ENCODE assay signal across 8 mouse cellular contexts in the genomic region with DNA sequence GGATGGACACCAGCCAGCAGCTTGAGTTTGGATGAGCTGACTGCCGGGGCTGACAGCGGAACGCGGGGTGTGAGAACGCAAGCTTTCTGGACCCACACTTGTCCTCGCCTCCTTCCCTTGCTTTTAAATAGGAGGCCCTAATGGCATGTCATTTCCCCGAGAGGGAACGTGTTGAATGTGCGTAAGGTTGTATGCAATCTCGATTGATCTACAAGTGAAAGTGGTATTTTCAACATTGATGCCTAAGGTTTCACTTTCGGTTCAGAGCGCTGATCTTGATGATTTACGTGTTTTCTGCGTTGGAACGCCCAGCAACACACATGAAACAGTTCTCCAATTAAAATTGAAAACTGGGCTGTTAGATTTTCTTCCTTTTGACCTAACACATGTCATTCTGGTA. TPM values are rescaled to one million over a fixed set of nuclear protein-coding genes. Genes with fewer than 3 reads are reported as not detected.
DNase-seq lines count a peak whose midpoint lies in the region; ATAC-seq lines count a peak whose summit lies in the region.

No protein-coding gene starts in this region.

- peaks cover 18% of the 10 kb centered on the region for H3K36me3 ChIP-seq in heart, embryonic 10.5 days
- H3K36me3 ChIP-seq in embryonic facial prominence, embryonic 12.5 days: peaks cover 17% of the 10 kb centered on the region
- peaks cover 22% of the 10 kb centered on the region for H3K36me3 ChIP-seq in midbrain, embryonic 14.5 days (ENCODE audit: control insufficient read depth, insufficient read depth, low read length)

- peak overlapping the region; percentile 54 for H3K4me2 ChIP-seq in embryonic facial prominence, embryonic 12.5 days (replicated peaks)
- peak overlapping the region; percentile 58 for H3K4me2 ChIP-seq in midbrain, embryonic 14.5 days (ENCODE audit: low read length)

- peak overlapping the region; percentile 85 for H3K4me3 ChIP-seq in heart, embryonic 10.5 days
- H3K4me3 ChIP-seq in embryonic facial prominence, embryonic 12.5 days: peak overlapping the region; percentile 88
- H3K4me3 ChIP-seq in midbrain, embryonic 14.5 days (replicated peaks; ENCODE audit: low read depth, low read length): peak overlapping the region; percentile 82

- H3K9ac ChIP-seq in embryonic facial prominence, embryonic 12.5 days: peak overlapping the region; percentile 79
- peak overlapping the region; percentile 80 for H3K9ac ChIP-seq in midbrain, embryonic 14.5 days (replicated peaks; ENCODE audit: low read length)

- no peaks in the 10 kb centered on the region for H3K9me3 ChIP-seq in heart, embryonic 10.5 days
- H3K9me3 ChIP-seq in embryonic facial prominence, embryonic 12.5 days: no peaks in the 10 kb centered on the region
- H3K9me3 ChIP-seq in midbrain, embryonic 14.5 days (ENCODE audit: control insufficient read depth, low read length): no peaks in the 10 kb centered on the region

- peaks cover 11% of the 10 kb centered on the region; the same call in 1 of the 2 replicates for H3K4me1 ChIP-seq in heart, embryonic 10.5 days
- peaks cover 4% of the 10 kb centered on the region for H3K4me1 ChIP-seq in embryonic facial prominence, embryonic 12.5 days
- H3K4me1 ChIP-seq in midbrain, embryonic 14.5 days (ENCODE audit: control insufficient read depth, insufficient read depth, low read length): peaks cover 10% of the 10 kb centered on the region; the same call in 1 of the 2 replicates

- intact Hi-C loops in heart, postnatal 10 days (cut with DNase I): loop anchor here (5.0 kb wide), 1 partner anchor 156 kb away; a partner anchor contains a TSS

- peak overlapping the region; percentile 93 for H3K27ac ChIP-seq in heart, embryonic 10.5 days
- peak overlapping the region; percentile 84 for H3K27ac ChIP-seq in embryonic facial prominence, embryonic 12.5 days
- peak overlapping the region; percentile 86 for H3K27ac ChIP-seq in midbrain, embryonic 14.5 days (replicated peaks; ENCODE audit: low read depth, low read length)

- 1% methylated on average over 15 of the region's 15 CpGs for WGBS in heart, embryonic 10.5 days
- under 1% methylated on average over 15 of the region's 15 CpGs for WGBS in embryonic facial prominence, embryonic 12.5 days
- under 1% methylated on average over 15 of the region's 15 CpGs for WGBS in midbrain, embryonic 14.5 days

- H3K27me3 ChIP-seq in heart, embryonic 10.5 days (ENCODE audit: insufficient read depth, poor library complexity, severe bottlenecking): no peaks in the 10 kb centered on the region
- no peaks in the 10 kb centered on the region for H3K27me3 ChIP-seq in embryonic facial prominence, embryonic 12.5 days
- no peaks in the 10 kb centered on the region for H3K27me3 ChIP-seq in midbrain, embryonic 14.5 days (ENCODE audit: control insufficient read depth, insufficient read depth, low read length)

- no peak for DNase-seq in heart, embryonic 10.5 days (ENCODE audit: low spot score)
- DNase-seq in heart, postnatal 10 days: no peak
- DNase-seq in induced T-regulatory cell, adult 2 months (ENCODE audit: low read depth): peak; percentile 97
- no peak for DNase-seq in midbrain, embryonic 14.5 days
- no peak for DNase-seq in layer of hippocampus, adult 11-12 months (ENCODE audit: low spot score)
- DNase-seq in thymus, postnatal 14 days: no peak

- peak; percentile 51 for ATAC-seq in CD4-positive, CD25-positive, alpha-beta regulatory T cell, adult 4 months
- ATAC-seq in embryonic facial prominence, embryonic 12.5 days (ENCODE audit: insufficient number of reproducible peaks, insufficient read depth, low FRiP score, low TSS enrichment): no peak
- no peak; the same call in 1 of the 2 replicates for ATAC-seq in midbrain, embryonic 14.5 days (ENCODE audit: low FRiP score, low TSS enrichment)

RNA-seq across cellular contexts. Expression of a gene that starts 0.8 kb away (rescaled TPM):
- polyA plus RNA-seq in heart, embryonic 10.5 days (2016; fragmentation: Nextera tagmentation; extraction: Ambion mirVana): 27.1 and 27.4 TPM in 2 replicates
- total RNA-seq in heart, postnatal 10 days (2021): 10 to 100 TPM; 29.3 to 31.6 TPM
- polyA plus RNA-seq in CD4-positive, CD25-positive, alpha-beta regulatory T cell, adult 4 months (2017; shearing (Covaris generic)): 100 to 1,000 TPM in 1 of 2 experiments, 10 to 100 TPM in 1; 83.4 to 107 TPM
- 33.9 and 34.0 TPM in 2 replicates for polyA plus RNA-seq in embryonic facial prominence, embryonic 12.5 days (2016; fragmentation: Nextera tagmentation; extraction: Ambion mirVana)
- 42.3 and 54.1 TPM in 2 replicates for polyA plus RNA-seq in midbrain, embryonic 14.5 days (2014; fragmentation: Nextera tagmentation; extraction: Ambion mirVana)

RNA-seq across cellular contexts. Expression of a gene that starts 44.4 kb away (rescaled TPM):
- 14.0 and 29.3 TPM in 2 replicates for polyA plus RNA-seq in heart, embryonic 10.5 days (2016; fragmentation: Nextera tagmentation; extraction: Ambion mirVana)
- 1 to 10 TPM; 1.1 to 2.5 TPM for total RNA-seq in heart, postnatal 10 days (2021)
- polyA plus RNA-seq in CD4-positive, CD25-positive, alpha-beta regulatory T cell, adult 4 months (2017; shearing (Covaris generic)): under 1 TPM; 0.39 to 0.91 TPM
- 69.7 and 78.3 TPM in 2 replicates for polyA plus RNA-seq in embryonic facial prominence, embryonic 12.5 days (2016; fragmentation: Nextera tagmentation; extraction: Ambion mirVana)
- 2.0 and 5.6 TPM in 2 replicates for polyA plus RNA-seq in midbrain, embryonic 14.5 days (2014; fragmentation: Nextera tagmentation; extraction: Ambion mirVana)
